ENCODE assay signal across 8 mouse cellular contexts in the genomic region with DNA sequence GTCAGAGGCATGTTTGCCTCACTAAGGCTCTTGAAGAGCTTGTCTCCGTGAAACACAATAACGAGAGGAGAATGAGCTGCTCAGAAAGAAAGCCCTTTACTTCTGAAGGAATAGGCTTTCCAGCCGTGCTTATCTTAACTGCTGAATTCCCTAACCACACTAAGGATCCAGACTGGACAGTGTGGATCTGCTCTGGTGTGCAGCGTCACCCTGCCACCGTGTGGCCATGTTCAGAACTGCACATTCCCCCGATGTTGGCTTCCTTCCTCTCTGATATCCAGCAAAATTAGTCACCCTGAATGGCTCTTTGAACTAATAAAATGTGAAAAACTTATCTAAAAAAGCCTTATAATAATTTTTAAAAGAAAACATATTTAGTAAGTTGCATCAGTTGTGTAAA. TPM values are rescaled to one million over a fixed set of nuclear protein-coding genes. Genes with fewer than 3 reads are reported as not detected.
DNase-seq lines count a peak whose midpoint lies in the region; ATAC-seq and TF ChIP-seq lines count a peak whose summit lies in the region.

No protein-coding gene starts in this region.

- no peak for TF ChIP-seq POLR2A in brain, embryonic 14.5 days (IDR thresholded peaks at IDR 0.05; ENCODE audit: borderline replicate concordance, extremely low read depth, insufficient read depth, insufficient read length, poor library complexity, severe bottlenecking)
- TF ChIP-seq POLR2A in myocyte (IDR thresholded peaks at IDR 0.05; ENCODE audit: insufficient read length, low read depth): no peak

- no peak overlapping the region for H3ac ChIP-seq in myocyte (ENCODE audit: control insufficient read depth, insufficient read length)

- peak; percentile 84 for DNase-seq in brain, embryonic 14.5 days (ENCODE audit: low read depth)
- peak; percentile 81 for DNase-seq in kidney, adult 9 months

- 0% methylated on average over 6 of the region's 6 CpGs for WGBS in heart, embryonic 11.5 days (ENCODE audit: insufficient replicate concordance)
- 3% methylated on average over 6 of the region's 6 CpGs for WGBS in limb, embryonic 12.5 days
- 1% methylated on average over 6 of the region's 6 CpGs for WGBS in stomach, embryonic 15.5 days

- H3K4me3 ChIP-seq in heart, embryonic 11.5 days (ENCODE audit: low read depth, low read length): peak overlapping the region; percentile 19
- no peak overlapping the region for H3K4me3 ChIP-seq in limb, embryonic 12.5 days (replicated peaks)
- no peak overlapping the region for H3K4me3 ChIP-seq in myocyte
- H3K4me3 ChIP-seq in stomach, embryonic 15.5 days (replicated peaks): no peak overlapping the region

- H3K27me3 ChIP-seq in heart, embryonic 11.5 days (ENCODE audit: control insufficient read depth, insufficient read depth, low read length): no peaks in the 10 kb centered on the region
- peaks cover 7% of the 10 kb centered on the region for H3K27me3 ChIP-seq in limb, embryonic 12.5 days
- no peaks in the 10 kb centered on the region for H3K27me3 ChIP-seq in myocyte (ENCODE audit: control insufficient read depth, insufficient read depth, insufficient read length)
- H3K27me3 ChIP-seq in stomach, embryonic 15.5 days (replicated peaks): no peaks in the 10 kb centered on the region

- no peaks in the 10 kb centered on the region for H3K4me1 ChIP-seq in heart, embryonic 11.5 days (ENCODE audit: control insufficient read depth, insufficient read depth, low read length)
- peaks cover 3% of the 10 kb centered on the region; the same call in 1 of the 2 replicates for H3K4me1 ChIP-seq in limb, embryonic 12.5 days (replicated peaks)
- H3K4me1 ChIP-seq in stomach, embryonic 15.5 days: no peaks in the 10 kb centered on the region

- H3K9ac ChIP-seq in heart, embryonic 11.5 days (ENCODE audit: low read depth, low read length): peak overlapping the region; percentile 44; the same call in 1 of the 2 replicates
- H3K9ac ChIP-seq in limb, embryonic 12.5 days (replicated peaks): no peak overlapping the region
- H3K9ac ChIP-seq in stomach, embryonic 15.5 days: no peak overlapping the region

- H3K36me3 ChIP-seq in heart, embryonic 11.5 days (ENCODE audit: control insufficient read depth, insufficient read depth, low read length): no peaks in the 10 kb centered on the region
- H3K36me3 ChIP-seq in limb, embryonic 12.5 days: no peaks in the 10 kb centered on the region
- no peaks in the 10 kb centered on the region for H3K36me3 ChIP-seq in myocyte (ENCODE audit: control insufficient read depth, insufficient read depth)
- H3K36me3 ChIP-seq in stomach, embryonic 15.5 days: no peaks in the 10 kb centered on the region

- H3K79me2 ChIP-seq in myocyte (ENCODE audit: control insufficient read depth, insufficient read depth): no peaks in the 10 kb centered on the region

- no peak overlapping the region for H3K27ac ChIP-seq in heart, embryonic 11.5 days (ENCODE audit: low read depth, low read length)
- no peak overlapping the region for H3K27ac ChIP-seq in limb, embryonic 12.5 days
- H3K27ac ChIP-seq in stomach, embryonic 15.5 days: no peak overlapping the region

- peak; percentile 99 for TF ChIP-seq CTCF in brain, embryonic 14.5 days (IDR thresholded peaks at IDR 0.05; ENCODE audit: borderline replicate concordance, extremely low read depth, insufficient read depth, insufficient read length)

- H3K4me2 ChIP-seq in heart, embryonic 11.5 days: peak overlapping the region; percentile 59
- peak overlapping the region; percentile 44 for H3K4me2 ChIP-seq in limb, embryonic 12.5 days
- peak overlapping the region; percentile 80 for H3K4me2 ChIP-seq in myocyte (ENCODE audit: low read depth)
- peak overlapping the region; percentile 35 for H3K4me2 ChIP-seq in stomach, embryonic 15.5 days

- ATAC-seq in CD4-positive, CD25-positive, alpha-beta regulatory T cell, adult 4 months: peak; percentile 64
- 0 out of 2 replicates have a peak, but pooled peaks have one; percentile 62 for ATAC-seq in erythroblast, adult 5-6 weeks (replicated peaks; ENCODE audit: low FRiP score, poor library complexity, severe bottlenecking)
- ATAC-seq in heart, embryonic 11.5 days (replicated peaks; ENCODE audit: insufficient number of reproducible peaks, low FRiP score, low TSS enrichment): peak; percentile 77
- peak; percentile 56; the same call in 1 of the 2 replicates for ATAC-seq in limb, embryonic 12.5 days (ENCODE audit: insufficient number of reproducible peaks, insufficient read depth, low FRiP score, low TSS enrichment, low read depth)
- ATAC-seq in stomach, embryonic 15.5 days (ENCODE audit: insufficient read depth, low FRiP score, low read depth): peak; percentile 72; the same call in 1 of the 2 replicates

- no peaks in the 10 kb centered on the region for H3K9me3 ChIP-seq in heart, embryonic 11.5 days (replicated peaks; ENCODE audit: control insufficient read depth, low read length)
- H3K9me3 ChIP-seq in limb, embryonic 12.5 days: no peaks in the 10 kb centered on the region
- H3K9me3 ChIP-seq in stomach, embryonic 15.5 days: no peaks in the 10 kb centered on the region

TF ChIP-seq in myocyte, 11 proteins besides CTCF, POLR2A, EP300 and RAD21:
- TF ChIP-seq POLR2AphosphoS2 (IDR thresholded peaks at IDR 0.05; ENCODE audit: insufficient read length, low read depth): no peak
- no peak for TF ChIP-seq TCF12 (IDR thresholded peaks at IDR 0.05; ENCODE audit: insufficient read depth, poor library complexity, severe bottlenecking)
- no peak for TF ChIP-seq CEBPB (IDR thresholded peaks at IDR 0.05; ENCODE audit: insufficient read depth, poor library complexity, severe bottlenecking)
- no peak for TF ChIP-seq MYOG (IDR thresholded peaks at IDR 0.05; ENCODE audit: control insufficient read depth in 1 of 3, insufficient read depth in 1 of 3, insufficient read length in 2 of 3, low read depth in 2 of 3)
- no peak for TF ChIP-seq USF1 (IDR thresholded peaks at IDR 0.05; ENCODE audit: low read depth)
- no peak for TF ChIP-seq REST (IDR thresholded peaks at IDR 0.05; ENCODE audit: insufficient read depth, insufficient read length)
- no peak for TF ChIP-seq E2F4 (IDR thresholded peaks at IDR 0.05; ENCODE audit: insufficient read depth)
- no peak for TF ChIP-seq MYOD1 (IDR thresholded peaks at IDR 0.05; ENCODE audit: control insufficient read depth in 1 of 3, insufficient read length in 2 of 3, low read depth in 2 of 3)
- no peak for TF ChIP-seq SRF (IDR thresholded peaks at IDR 0.05; ENCODE audit: control insufficient read depth, insufficient read length, low read depth)

RNA-seq across cellular contexts. Expression of gene Syt16, which starts 16.3 kb away (rescaled TPM):
- not detected for polyA plus RNA-seq in CD4-positive, CD25-positive, alpha-beta regulatory T cell, adult 4 months (2017; shearing (Covaris generic))
- 36.5 and 43.4 TPM in 2 replicates for polyA plus RNA-seq in brain, embryonic 14.5 days (2012; rRNA removed)
- total RNA-seq in erythroblast, adult 5-6 weeks (2015; ENCODE audit: low replicate concordance): not detected in 2 replicates
- total RNA-seq in erythroblast, adult 5-6 weeks (2017; ENCODE audit: low replicate concordance): not detected in 2 replicates
- 0.49 and 0.52 TPM in 2 replicates for polyA plus RNA-seq in heart, embryonic 11.5 days (2014; fragmentation: Nextera tagmentation; extraction: Ambion mirVana)
- polyA plus RNA-seq in limb, embryonic 12.5 days (2016; fragmentation: Nextera tagmentation; extraction: Ambion mirVana): 5.0 and 5.7 TPM in 2 replicates
- polyA plus RNA-seq in myocyte (2012; fragmentation: generic; extraction: Trizol): not detected
- 2.1 and 2.4 TPM in 2 replicates for polyA plus RNA-seq in stomach, embryonic 15.5 days (2015; fragmentation: Nextera tagmentation; extraction: Ambion mirVana)

RNA-seq across cellular contexts. Expression of gene Snapc1, which starts 49.5 kb away (rescaled TPM):
- polyA plus RNA-seq in CD4-positive, CD25-positive, alpha-beta regulatory T cell, adult 4 months (2017; shearing (Covaris generic)): 10 to 100 TPM; 19.4 to 24.7 TPM
- 33.4 and 34.1 TPM in 2 replicates for polyA plus RNA-seq in brain, embryonic 14.5 days (2012; rRNA removed)
- total RNA-seq in erythroblast, adult 5-6 weeks (2015; ENCODE audit: low replicate concordance): 1.5 and 2.5 TPM in 2 replicates
- total RNA-seq in erythroblast, adult 5-6 weeks (2017; ENCODE audit: low replicate concordance): 1.2 and 4.9 TPM in 2 replicates
- polyA plus RNA-seq in heart, embryonic 11.5 days (2014; fragmentation: Nextera tagmentation; extraction: Ambion mirVana): 17.8 and 21.2 TPM in 2 replicates
- 23.0 and 26.5 TPM in 2 replicates for polyA plus RNA-seq in limb, embryonic 12.5 days (2016; fragmentation: Nextera tagmentation; extraction: Ambion mirVana)
- 3.4 TPM for polyA plus RNA-seq in myocyte (2012; fragmentation: generic; extraction: Trizol)
- 16.5 and 16.7 TPM in 2 replicates for polyA plus RNA-seq in stomach, embryonic 15.5 days (2015; fragmentation: Nextera tagmentation; extraction: Ambion mirVana)
